Mouse (Mus musculus): Measurements from ENCODE around the gene Polr1c.

The Polr1c gene

DNA sequence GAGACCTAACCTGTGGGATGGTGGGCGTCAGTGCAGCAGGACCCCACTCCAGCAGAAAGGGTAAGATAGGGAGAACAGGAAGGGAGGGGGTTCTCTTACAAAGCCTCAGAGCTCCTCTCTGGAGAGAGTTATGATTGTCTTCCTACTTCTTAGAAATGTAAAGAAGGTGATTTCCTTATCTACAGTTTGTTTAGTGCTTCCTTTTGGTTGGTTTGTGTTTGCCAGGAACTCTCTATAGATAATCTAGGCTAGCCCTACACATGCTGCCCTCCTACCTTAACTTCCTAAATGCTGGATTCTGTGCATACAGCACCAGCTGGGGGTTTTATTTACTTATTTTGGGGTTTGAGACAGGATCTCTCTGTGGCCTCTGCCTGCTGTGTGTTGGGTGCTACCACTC, 11.8 kb downstream of the Polr1c start:
- intact Hi-C loops (cut with DNase I) = no loop called here

DNA sequence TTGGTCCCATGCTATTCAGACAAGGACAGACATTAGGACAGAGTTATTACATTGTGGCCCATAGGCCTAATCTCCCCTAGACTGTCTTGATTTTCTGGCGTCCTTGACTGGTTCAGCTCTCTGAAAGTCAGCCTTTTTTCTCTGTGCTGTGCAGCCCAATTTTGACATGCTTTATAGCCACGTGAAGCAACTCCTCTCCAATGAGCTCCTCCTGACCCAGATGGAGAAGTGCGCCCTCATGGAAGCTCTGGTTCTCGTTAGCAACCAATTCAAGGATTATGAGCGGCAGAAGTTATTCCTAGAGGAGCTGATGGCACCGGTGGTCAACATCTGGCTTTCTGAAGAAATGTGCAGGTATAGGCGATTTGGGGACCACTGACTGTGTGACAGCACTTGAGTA, 20.3 kb downstream of the Polr1c start:
- intact Hi-C loops (cut with DNase I) = no loop called here

DNA sequence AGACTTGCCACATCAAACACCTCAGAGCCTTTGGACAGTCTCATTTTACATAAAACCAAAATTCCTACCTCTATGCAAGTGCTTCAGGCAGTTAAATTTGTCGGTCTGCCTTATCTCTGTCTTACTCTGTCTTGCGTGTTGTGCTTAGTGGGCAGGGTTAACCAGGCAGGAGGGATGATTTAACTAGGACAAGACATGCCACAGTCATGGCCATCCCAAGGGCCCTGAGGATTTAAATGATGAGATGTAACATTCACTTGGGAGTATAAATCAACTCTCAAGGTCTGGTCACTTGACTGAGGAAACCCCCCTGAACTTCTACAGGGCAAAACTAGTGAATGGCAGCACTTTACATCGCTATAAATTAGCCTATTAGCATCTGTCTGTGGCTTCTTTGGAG, 26.3 kb downstream of the Polr1c start:
- intact Hi-C loops (cut with DNase I) = no loop called here

DNA sequence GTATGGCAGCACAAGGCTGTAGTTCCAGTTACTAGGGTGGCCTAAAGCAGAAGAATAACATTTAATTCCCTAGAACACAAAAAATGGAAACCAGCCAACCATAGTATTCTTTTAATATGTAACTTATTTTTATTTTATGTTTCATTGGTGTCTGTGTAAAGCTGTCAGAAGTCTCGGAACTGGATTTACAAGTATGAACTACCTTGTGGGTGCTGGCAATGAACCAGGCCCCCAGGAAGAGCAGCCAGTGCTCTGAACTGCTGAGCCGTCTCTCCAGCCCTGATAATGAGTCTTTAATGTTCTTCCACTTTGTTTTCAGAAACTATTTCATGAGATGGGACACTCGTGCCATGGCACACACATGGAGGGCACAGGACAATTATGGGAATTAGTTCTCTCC, 37.3 kb downstream of the Polr1c start:
- intact Hi-C loops (cut with DNase I) = no loop called here

DNA sequence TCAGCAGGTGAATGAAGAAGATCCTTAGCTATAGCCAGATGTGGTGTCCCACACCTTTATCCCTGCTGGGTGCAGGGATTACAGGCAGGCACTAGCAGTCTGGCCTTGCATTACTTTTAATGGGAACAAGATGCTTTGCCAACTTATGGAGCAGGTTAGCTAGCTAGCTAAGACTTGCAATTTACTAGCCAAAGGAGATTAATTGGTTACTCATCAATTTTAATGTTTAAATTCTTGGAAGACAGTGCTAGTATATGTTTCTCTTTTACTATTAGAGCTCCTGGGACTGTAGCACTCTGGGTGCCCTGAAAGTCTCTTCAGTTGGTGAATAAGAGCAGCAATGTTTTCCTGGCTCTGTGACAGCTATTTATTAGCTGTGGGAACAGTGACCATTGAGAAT, 41.2 kb downstream of the Polr1c start:
- intact Hi-C loops (cut with DNase I) = no loop called here

DNA sequence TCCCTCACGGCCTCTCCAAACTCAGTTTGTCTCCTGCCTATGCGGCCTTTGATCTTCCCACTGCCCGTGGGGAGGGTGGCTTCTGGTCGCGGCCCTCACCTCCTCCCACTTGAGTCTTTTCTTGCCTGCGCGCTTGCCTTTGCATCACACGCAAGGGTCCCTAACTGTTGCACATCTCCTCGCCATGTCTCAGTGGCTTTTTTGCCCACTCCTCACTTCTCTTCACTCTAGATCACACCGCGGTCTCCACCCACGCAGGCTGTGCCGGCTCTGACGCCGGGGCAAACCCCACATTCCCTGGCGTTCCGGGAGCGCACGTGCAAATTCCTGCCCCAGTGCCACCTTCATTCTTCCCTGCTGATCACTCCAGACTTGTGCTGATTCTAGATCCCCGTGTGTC, 44.8 kb downstream of the Polr1c start:
- intact Hi-C loops (cut with DNase I) = loop anchor here (5.0 kb wide), 1 partner anchor 44 kb away; the partner anchor contains the start of genes Polr1c and Yipf3

DNA sequence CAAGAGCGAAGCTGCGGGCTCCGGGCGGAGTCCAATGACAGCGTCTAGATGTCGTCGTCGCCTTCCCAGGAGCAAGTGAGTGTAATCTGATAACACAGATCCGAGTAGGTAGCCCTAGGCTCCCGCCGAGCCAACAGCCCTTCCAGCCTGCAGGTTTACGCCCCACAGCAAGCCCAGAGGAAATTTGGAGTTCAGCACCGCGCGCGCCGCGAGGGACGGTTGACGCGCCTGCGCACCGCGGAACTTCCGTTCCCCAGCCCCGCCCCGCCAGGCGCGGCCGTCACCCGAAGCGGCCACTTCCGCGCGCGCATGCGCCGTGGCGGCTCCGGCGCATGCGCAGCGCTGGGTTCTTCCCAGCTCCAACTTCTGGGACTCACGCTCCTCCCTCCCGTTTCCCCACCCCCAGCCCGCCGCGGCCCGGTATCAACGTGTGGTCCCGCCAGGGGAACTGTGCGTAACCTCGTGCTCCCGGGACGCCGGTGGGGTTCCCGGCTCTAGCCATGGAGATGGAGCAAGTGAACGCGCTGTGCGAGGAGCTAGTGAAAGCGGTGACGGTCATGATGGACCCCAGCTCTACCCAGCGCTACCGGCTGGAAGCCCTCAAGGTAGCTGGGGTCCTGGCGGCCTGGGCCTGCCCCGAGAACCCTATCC, 45.3 kb downstream of the Polr1c start, which contains the start of the genes Polh and Xpo5:
Gene Polh (minus strand): TSS at position 225 of the 651 bp plus-strand sequence.
Gene Xpo5 (plus strand): TSS at position 362 of the 651 bp plus-strand sequence.
- intact Hi-C loops (cut with DNase I) = loop anchor here (5.0 kb wide), 1 partner anchor 45 kb away; the partner anchor contains the start of genes Polr1c and Yipf3

DNA sequence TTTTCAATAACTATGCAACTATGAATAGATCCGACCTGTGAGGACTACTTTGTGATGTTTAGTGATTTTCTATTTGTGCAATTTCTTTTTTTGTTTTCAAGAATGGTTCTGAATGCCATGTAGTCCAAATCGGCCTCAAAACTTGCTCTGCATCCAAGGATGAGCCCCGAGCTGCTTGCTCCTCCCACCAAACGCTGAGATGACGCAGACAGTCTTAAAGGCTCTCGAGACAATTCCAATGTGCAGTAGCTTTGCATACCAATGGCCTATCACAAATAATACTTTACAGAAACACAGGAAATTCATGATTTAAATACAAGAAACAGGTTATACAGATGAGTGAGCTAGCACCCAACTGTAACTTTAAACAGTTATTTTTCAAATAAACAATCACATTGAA, 46.7 kb downstream of the Polr1c start:
- intact Hi-C loops (cut with DNase I) = loop anchor here (5.0 kb wide), 1 partner anchor 46 kb away; the partner anchor contains the start of genes Polr1c and Yipf3

Small RNAs within 50 kb of the gene (microRNA-seq; reads per million reads assigned to microRNA genes)
- gene Mir693 = 0.12 to 0.23 reads per million in 2 experiments
